16 mouse cellular contexts compared by ENCODE assay signal in genomic region chr14:31570131-31570951, GRCm38 (mm10). TPM values are rescaled to one million over a fixed set of nuclear protein-coding genes. Genes with fewer than 3 reads are reported as not detected.
DNase-seq lines count a peak whose midpoint lies in the region; ATAC-seq and TF ChIP-seq lines count a peak whose summit lies in the region.
"Had no signal": no experiment of that assay in that cellular context is flagged by ENCODE, and none has a peak within 500 bp of the region (broad histone marks: within the 10 kb centered on the region; RNA-seq: fewer than 3 reads in every experiment).

No protein-coding gene starts in this region.

- peak; percentile 68 for ATAC-seq in liver, embryonic 11.5 days (replicated peaks; ENCODE audit: low FRiP score)
- no peak for ATAC-seq in midbrain, embryonic 16.5 days

- H3K79me2 ChIP-seq in myocyte (ENCODE audit: control insufficient read depth, insufficient read depth) = no peaks in the 10 kb centered on the region

- H3K4me3 ChIP-seq in liver, embryonic 11.5 days (ENCODE audit: low read depth, low read length) = no peak overlapping the region
- H3K4me3 ChIP-seq in myocyte = no peak overlapping the region
- H3K4me3 ChIP-seq in gastrocnemius, adult 2 months = no peak overlapping the region
- no peak overlapping the region for H3K4me3 ChIP-seq in midbrain, embryonic 16.5 days (ENCODE audit: low read depth, low read length)
- H3K4me3 ChIP-seq: embryonic facial prominence, embryonic 10.5 days; layer of hippocampus, adult 2 months had no signal

- H3K9me3 ChIP-seq in liver, embryonic 11.5 days (ENCODE audit: control insufficient read depth, low read length) = no peaks in the 10 kb centered on the region
- H3K9me3 ChIP-seq in midbrain, embryonic 16.5 days (replicated peaks; ENCODE audit: control insufficient read depth, low read length, poor library complexity, severe bottlenecking) = no peaks in the 10 kb centered on the region
- H3K9me3 ChIP-seq: embryonic facial prominence, embryonic 10.5 days had no signal

- peak; percentile 19 for DNase-seq in CD4-positive helper T cell, adult 2 months (ENCODE audit: low read depth, low spot score)
- DNase-seq in MEL-GATA-1-ER (ENCODE audit: extremely low read depth, low read depth) = peak; percentile 59
- DNase-seq in liver, embryonic 11.5 days (ENCODE audit: low spot score) = no peak
- DNase-seq in gastrocnemius, adult 2 months = no peak
- DNase-seq in gastrocnemius, adult 8-10 months (ENCODE audit: low spot score in 2 of 2) = no peak
- DNase-seq in gastrocnemius, postnatal 14 days = no peak
- DNase-seq: adrenal gland, adult 2 months; cerebellum, adult 9-10 months; lung, adult 18-20 months; retina, postnatal 1 day had no signal

- no peak overlapping the region for H3K9ac ChIP-seq in liver, embryonic 11.5 days (ENCODE audit: low read depth, low read length)
- no peak overlapping the region for H3K9ac ChIP-seq in midbrain, embryonic 16.5 days (ENCODE audit: low read depth, low read length)

- 28% methylated on average over 6 of the region's 6 CpGs for WGBS in liver, embryonic 11.5 days
- WGBS in midbrain, embryonic 16.5 days = 83% methylated on average over 6 of the region's 6 CpGs

- TF ChIP-seq CTCF in gastrocnemius, adult 2 months (IDR thresholded peaks at IDR 0.05) = no peak

- intact Hi-C loops in gastrocnemius, adult 2 months (cut with DNase I) = no loop called here
- intact Hi-C loops in gastrocnemius, postnatal 14 days (cut with DNase I; ENCODE audit: low total_unique reads) = no loop called here

- no peaks in the 10 kb centered on the region for H3K36me3 ChIP-seq in liver, embryonic 11.5 days (ENCODE audit: control insufficient read depth, insufficient read depth, low read length)
- H3K36me3 ChIP-seq in myocyte (ENCODE audit: control insufficient read depth, insufficient read depth) = no peaks in the 10 kb centered on the region
- no peaks in the 10 kb centered on the region for H3K36me3 ChIP-seq in midbrain, embryonic 16.5 days (ENCODE audit: control insufficient read depth, insufficient read depth, low read length)
- H3K36me3 ChIP-seq: embryonic facial prominence, embryonic 10.5 days had no signal

- no peak overlapping the region; the same call in 1 of the 2 replicates for H3K27ac ChIP-seq in liver, embryonic 11.5 days (ENCODE audit: low read depth, low read length)
- H3K27ac ChIP-seq in gastrocnemius, adult 2 months = no peak overlapping the region
- no peak overlapping the region for H3K27ac ChIP-seq in midbrain, embryonic 16.5 days (ENCODE audit: low read length)
- H3K27ac ChIP-seq: embryonic facial prominence, embryonic 10.5 days; layer of hippocampus, adult 2 months had no signal

- H3K27me3 ChIP-seq in liver, embryonic 11.5 days (replicated peaks; ENCODE audit: control insufficient read depth, insufficient read depth, low read length) = no peaks in the 10 kb centered on the region
- no peaks in the 10 kb centered on the region for H3K27me3 ChIP-seq in myocyte (ENCODE audit: control insufficient read depth, insufficient read depth, insufficient read length)
- H3K27me3 ChIP-seq in midbrain, embryonic 16.5 days (ENCODE audit: control insufficient read depth, insufficient read depth, low read depth, low read length) = no peaks in the 10 kb centered on the region

- TF ChIP-seq POLR2A in myocyte (IDR thresholded peaks at IDR 0.05; ENCODE audit: insufficient read length, low read depth) = no peak

- no peak overlapping the region for H3K4me2 ChIP-seq in liver, embryonic 11.5 days
- H3K4me2 ChIP-seq in myocyte (ENCODE audit: low read depth) = peak overlapping the region; percentile 74
- H3K4me2 ChIP-seq in midbrain, embryonic 16.5 days (ENCODE audit: low read length) = no peak overlapping the region
- H3K4me2 ChIP-seq: heart, embryonic 11.5 days had no signal

- H3ac ChIP-seq in myocyte (ENCODE audit: control insufficient read depth, insufficient read length) = no peak overlapping the region

- H3K4me1 ChIP-seq in liver, embryonic 11.5 days (replicated peaks; ENCODE audit: control insufficient read depth, insufficient read depth, low read length) = peaks cover 22% of the 10 kb centered on the region
- no peaks in the 10 kb centered on the region for H3K4me1 ChIP-seq in midbrain, embryonic 16.5 days (ENCODE audit: control insufficient read depth, insufficient read depth, low read length)

TF ChIP-seq in myocyte, 11 proteins besides CTCF, POLR2A, EP300 and RAD21:
- no peak for TF ChIP-seq MYOD1 (IDR thresholded peaks at IDR 0.05; ENCODE audit: control insufficient read depth in 1 of 3, insufficient read length in 2 of 3, low read depth in 2 of 3)
- TF ChIP-seq REST (IDR thresholded peaks at IDR 0.05; ENCODE audit: insufficient read depth, insufficient read length) = no peak
- TF ChIP-seq TCF12 (IDR thresholded peaks at IDR 0.05; ENCODE audit: insufficient read depth, poor library complexity, severe bottlenecking) = no peak
- TF ChIP-seq E2F4 (IDR thresholded peaks at IDR 0.05; ENCODE audit: insufficient read depth) = no peak
- no peak for TF ChIP-seq TCF3 (IDR thresholded peaks at IDR 0.05; ENCODE audit: insufficient read length, low read depth)
- no peak for TF ChIP-seq SRF (IDR thresholded peaks at IDR 0.05; ENCODE audit: control insufficient read depth, insufficient read length, low read depth)
- TF ChIP-seq MAX (IDR thresholded peaks at IDR 0.05; ENCODE audit: low read depth) = no peak

RNA-seq across cellular contexts. Expression of gene Colq, which starts 20.8 kb away (rescaled TPM):
- 0.45 and 0.70 TPM in 2 replicates for polyA plus RNA-seq in liver, embryonic 11.5 days (2014; fragmentation: Nextera tagmentation; extraction: Ambion mirVana)
- 3.0 TPM for polyA plus RNA-seq in myocyte (2012; fragmentation: generic; extraction: Trizol)
- 1 to 10 TPM; 5.8 to 7.5 TPM for total RNA-seq in gastrocnemius, adult 2 months (2021)
- 1 to 10 TPM; 5.7 to 7.2 (median 6.1) TPM for total RNA-seq in gastrocnemius, adult 8-10 months (2022)
- total RNA-seq in gastrocnemius, postnatal 14 days (2021) = 1 to 10 TPM; 8.3 to 9.4 TPM
- polyA plus RNA-seq in midbrain, embryonic 16.5 days (2015; fragmentation: Nextera tagmentation; extraction: Ambion mirVana) = not detected in 2 replicates
- total RNA-seq: adrenal gland, adult 2 months had no signal
- polyA plus RNA-seq: macrophage had no signal

Comparison
In these comparisons a context has a peak if more than half of its experiments do, and no peak if none do; other contexts are left out.
1. DNase-seq: peak in CD4-positive helper T cell, adult 2 months (single experiment) and MEL-GATA-1-ER (single experiment); none in liver, embryonic 11.5 days (single experiment), gastrocnemius, adult 2 months (single experiment), gastrocnemius, adult 8-10 months (0 of 2) and gastrocnemius, postnatal 14 days (single experiment).